Mouse (Mus musculus): ENCODE results near the gene Dtx4.
"Not testable (repeated sequence)": the region's sequence is repeated elsewhere in the genome, so short reads cannot be mapped to it uniquely, and the experiment has no call there.

Dtx4 gene

GRCm38 (mm10) chr19:12501370-12502347 is at the start of gene Dtx4:
Gene Dtx4, minus strand, starts transcription at chr19:12501454.
- DNase-seq (ENCODE audit: low spot score in 2 of 2) = peak; percentile 90 to 94

- DNase-seq (ENCODE audit: low spot score in 2 of 2) = no peak
Observed at GRCm38 (mm10) chr19:12550005-12550942, 49.0 kb upstream of the Dtx4 start.

GRCm38 (mm10) chr19:12549166-12549565 is 47.9 kb upstream of the Dtx4 start:
- DNase-seq (ENCODE audit: low spot score in 2 of 2) = no peak

- DNase-seq (ENCODE audit: low spot score in 2 of 2) = not testable (repeated sequence)
Observed at GRCm38 (mm10) chr19:12545440-12545839, 44.2 kb upstream of the Dtx4 start, which contains the start of gene Fam111a. Gene Fam111a, plus strand, starts transcription at chr19:12545740.

GRCm38 (mm10) chr19:12541644-12542043 is 40.4 kb upstream of the Dtx4 start:
- no peak for DNase-seq (ENCODE audit: low spot score in 2 of 2)

- no peak for DNase-seq (ENCODE audit: low spot score in 2 of 2)
Observed at GRCm38 (mm10) chr19:12540727-12541126, 39.5 kb upstream of the Dtx4 start.

- no peak for DNase-seq (ENCODE audit: low spot score in 2 of 2)
Observed at GRCm38 (mm10) chr19:12539975-12540374, 38.7 kb upstream of the Dtx4 start.

GRCm38 (mm10) chr19:12537168-12537567 is 35.9 kb upstream of the Dtx4 start:
- DNase-seq (ENCODE audit: low spot score in 2 of 2) = no peak

- no peak for DNase-seq (ENCODE audit: low spot score in 2 of 2)
Observed at GRCm38 (mm10) chr19:12523377-12523776, 22.1 kb upstream of the Dtx4 start.

- no peak for DNase-seq (ENCODE audit: low spot score in 2 of 2)
Observed at GRCm38 (mm10) chr19:12518541-12518890, 17.3 kb upstream of the Dtx4 start.

GRCm38 (mm10) chr19:12517671-12518540 is 16.7 kb upstream of the Dtx4 start:
- DNase-seq (ENCODE audit: low spot score in 2 of 2) = peak in 1 of 2 experiments; percentile 29

- no peak for DNase-seq (ENCODE audit: low spot score in 2 of 2)
Observed at GRCm38 (mm10) chr19:12514621-12515020, 13.4 kb upstream of the Dtx4 start.

GRCm38 (mm10) chr19:12502756-12503155 is 1.5 kb upstream of the Dtx4 start:
- no peak for DNase-seq (ENCODE audit: low spot score in 2 of 2)

GRCm38 (mm10) chr19:12500881-12501311 is 358 bp downstream of the Dtx4 start:
- DNase-seq (ENCODE audit: low spot score in 2 of 2) = peak; percentile 59 to 61

- DNase-seq (ENCODE audit: low spot score in 2 of 2) = no peak
Observed at GRCm38 (mm10) chr19:12500124-12500523, 1.1 kb downstream of the Dtx4 start.

GRCm38 (mm10) chr19:12499485-12499884 is 1.8 kb downstream of the Dtx4 start:
- no peak for DNase-seq (ENCODE audit: low spot score in 2 of 2)

- DNase-seq (ENCODE audit: low spot score in 2 of 2) = no peak
Observed at GRCm38 (mm10) chr19:12498941-12499340, 2.3 kb downstream of the Dtx4 start.

- no peak for DNase-seq (ENCODE audit: low spot score in 2 of 2)
Observed at GRCm38 (mm10) chr19:12498321-12498720, 2.9 kb downstream of the Dtx4 start.

GRCm38 (mm10) chr19:12497909-12498308 is 3.3 kb downstream of the Dtx4 start:
- DNase-seq (ENCODE audit: low spot score in 2 of 2) = no peak

GRCm38 (mm10) chr19:12496241-12496640 is 5.0 kb downstream of the Dtx4 start:
- DNase-seq (ENCODE audit: low spot score in 2 of 2) = no peak

- no peak for DNase-seq (ENCODE audit: low spot score in 2 of 2)
Observed at GRCm38 (mm10) chr19:12494972-12495535, 6.2 kb downstream of the Dtx4 start.

Measured in urinary bladder, postnatal 4 days (tissue).